Mouse (Mus musculus) urinary bladder, adult 2 months (tissue): ENCODE data around the gene Dcbld1. TPM values are rescaled to one million over a fixed set of nuclear protein-coding genes. Genes with fewer than 3 reads are reported as not detected.
"Not testable (repeated sequence)": the region's sequence is repeated elsewhere in the genome, so short reads cannot be mapped to it uniquely, and the experiment has no call there.

ENCODE experiments used
- DNase-seq: peaks from one replicate; pipeline ENCODE4 v3.0.0; 2022; ENCODE audit warnings: low spot score
- polyA plus RNA-seq: library from polyadenylated mRNA; depleted of rRNA; stranded (reverse); fragments of >200 nt; gene quantifications from 2 replicates; pipeline ENCODE4 v1.2.3, GENCODE M21; 2012; rRNA removed

Dcbld1 gene
- polyA plus RNA-seq, 1 experiment = 5.3 TPM

DNA sequence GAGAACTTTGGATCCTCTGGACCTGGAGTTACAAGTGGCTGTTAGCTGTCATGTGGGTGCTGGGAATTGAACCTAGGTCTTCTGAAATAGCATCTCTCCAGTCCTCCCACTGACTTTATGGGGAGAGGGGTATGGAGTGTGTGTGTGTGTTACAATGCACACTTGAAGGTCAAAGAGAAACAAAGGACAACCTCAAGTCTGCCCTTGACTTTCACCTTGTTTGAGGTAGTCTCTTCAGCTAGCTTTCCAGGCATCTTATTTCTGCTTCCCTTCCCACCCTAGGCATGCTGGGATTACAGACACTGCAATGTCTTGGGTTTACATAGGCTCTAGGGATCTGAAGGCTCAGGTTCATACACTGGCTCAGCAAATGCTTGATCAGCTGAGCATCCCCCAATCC, 68.9 kb downstream of the Dcbld1 start:
- no peak for DNase-seq

DNA sequence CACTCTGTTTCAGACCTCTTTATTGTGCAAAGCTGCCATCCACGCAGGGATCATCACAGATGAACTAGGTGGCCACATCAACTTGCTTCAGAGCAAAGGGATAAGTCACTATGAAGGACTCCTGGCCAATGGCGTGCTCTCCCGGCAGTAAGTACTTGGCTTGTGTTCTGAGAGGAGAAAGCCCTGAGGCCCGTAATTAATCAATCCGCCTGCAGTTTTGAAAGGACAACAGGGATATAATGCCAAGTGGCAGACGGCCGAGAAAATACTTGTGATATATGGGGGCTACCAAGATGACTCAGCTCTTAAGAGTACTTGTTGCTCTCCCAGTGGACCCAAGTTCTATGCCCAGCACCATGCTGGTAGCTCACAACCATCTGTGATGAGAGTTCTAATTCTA, 71.2 kb downstream of the Dcbld1 start:
- no peak for DNase-seq

- DNase-seq = no peak
Observed at GRCm38 (mm10) chr10:52309196-52309595, 75.8 kb downstream of the Dcbld1 start.

- DNase-seq = no peak
Observed at GRCm38 (mm10) chr10:52319506-52320286, 86.3 kb downstream of the Dcbld1 start.

DNA sequence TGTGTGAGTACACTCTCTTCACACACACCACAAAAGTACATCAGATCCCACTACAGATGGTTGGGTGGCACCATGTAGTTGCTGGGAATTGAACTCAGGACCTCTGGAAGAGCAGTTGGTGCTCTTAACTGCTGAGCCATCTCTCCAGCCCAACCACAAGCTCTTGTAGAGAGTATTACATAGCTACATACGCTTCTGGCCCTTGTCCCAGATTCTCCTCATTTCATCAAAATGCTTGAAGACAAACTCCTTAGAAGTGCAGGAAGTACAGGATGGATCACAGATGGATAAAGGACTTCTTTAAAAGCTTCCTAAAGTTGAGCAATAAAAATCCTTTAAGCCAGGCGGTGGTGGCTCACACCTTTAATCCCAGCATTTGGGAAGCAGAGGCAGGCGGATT, 88.5 kb downstream of the Dcbld1 start:
- DNase-seq = no peak

- DNase-seq = no peak
Observed at GRCm38 (mm10) chr10:52331007-52331406, 97.6 kb downstream of the Dcbld1 start.

DNA sequence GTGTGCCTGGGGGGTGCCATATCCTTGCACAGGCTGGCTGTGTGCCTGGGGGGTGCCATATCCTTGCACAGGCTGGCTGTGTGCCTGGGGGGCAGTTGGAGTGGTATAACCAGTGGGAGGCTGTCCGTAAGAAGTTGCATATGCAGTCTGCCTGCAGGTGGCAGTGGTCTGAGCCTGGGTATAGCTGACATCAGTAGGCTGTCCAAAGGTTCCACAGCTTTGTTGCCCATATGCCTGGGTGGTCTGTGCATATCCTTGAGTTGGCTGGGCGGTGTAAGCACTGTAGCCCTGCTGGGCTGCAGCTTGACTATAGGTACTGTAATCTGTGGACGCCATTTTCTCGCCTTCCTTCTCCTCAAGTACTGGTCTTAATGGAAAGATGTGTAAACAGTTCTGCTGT, 109.9 kb downstream of the Dcbld1 start:
- DNase-seq = not testable (repeated sequence)

DNA sequence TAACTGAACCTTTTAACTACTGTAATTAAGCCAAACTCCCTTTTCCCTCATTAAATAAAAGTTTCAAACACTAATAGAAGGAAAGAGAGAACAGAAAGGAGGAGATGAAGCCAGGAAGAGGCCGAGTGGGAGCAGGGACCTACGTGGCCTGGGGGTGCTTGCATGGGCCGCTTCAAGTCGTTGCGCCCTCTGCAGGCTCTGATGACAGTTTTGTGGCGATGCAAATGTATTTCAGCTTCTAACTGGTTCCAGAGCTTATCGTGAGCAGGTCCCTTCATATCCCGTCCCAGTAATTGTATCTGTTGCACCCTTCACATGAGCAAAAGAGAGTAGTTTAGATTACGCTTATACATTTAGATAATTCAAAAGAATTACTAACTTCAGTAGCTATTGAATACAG, 119.8 kb downstream of the Dcbld1 start:
- no peak for DNase-seq

DNA sequence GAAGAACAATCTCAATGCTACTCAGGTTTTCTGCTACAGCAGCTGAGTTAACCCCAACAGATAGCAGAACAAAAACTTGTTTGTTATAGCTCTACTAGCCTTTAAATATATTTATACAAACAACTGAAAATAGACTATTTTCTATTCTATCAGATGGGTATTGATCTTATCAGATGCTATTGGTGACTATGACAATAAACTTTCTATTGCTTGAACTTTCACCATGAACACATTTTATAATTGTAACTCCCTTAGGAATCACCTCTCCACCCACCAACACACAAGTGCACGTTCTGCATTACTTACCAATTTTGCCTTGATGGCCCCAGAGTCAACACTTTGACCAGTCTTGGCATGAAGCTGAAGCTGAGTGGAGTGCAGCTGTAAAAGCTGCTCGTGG, 125.0 kb downstream of the Dcbld1 start, which contains the start of gene Gm26741:
Gene Gm26741, plus strand, starts transcription at position 301 of the 400 bp plus-strand sequence.
- DNase-seq = no peak

DNA sequence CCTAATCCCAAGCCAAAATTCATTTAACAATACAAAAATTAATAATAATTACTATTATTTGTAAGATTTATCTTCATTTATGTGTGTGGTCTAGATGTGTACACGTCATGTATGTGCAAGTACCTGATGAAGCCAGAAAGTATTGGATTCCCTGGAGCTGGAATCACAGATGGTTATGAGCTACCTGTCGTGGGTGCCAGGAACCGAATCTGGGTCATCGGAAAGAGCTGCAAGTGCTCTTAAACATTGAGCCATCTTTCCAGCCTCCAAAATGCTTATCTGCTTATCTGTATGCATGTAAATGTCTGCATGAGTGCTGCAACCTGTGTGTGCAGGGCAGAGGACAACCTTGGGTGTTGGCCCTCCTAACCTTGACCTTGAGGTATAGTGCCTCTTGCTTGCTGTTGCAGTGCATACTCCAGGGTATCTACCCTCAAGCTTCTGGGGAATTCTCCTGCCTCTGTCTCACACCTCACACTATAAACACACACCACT, 126.9 kb downstream of the Dcbld1 start:
- no peak for DNase-seq

GRCm38 (mm10) chr10:52360862-52361609, 127.6 kb downstream of the Dcbld1 start:
- no peak for DNase-seq

DNA sequence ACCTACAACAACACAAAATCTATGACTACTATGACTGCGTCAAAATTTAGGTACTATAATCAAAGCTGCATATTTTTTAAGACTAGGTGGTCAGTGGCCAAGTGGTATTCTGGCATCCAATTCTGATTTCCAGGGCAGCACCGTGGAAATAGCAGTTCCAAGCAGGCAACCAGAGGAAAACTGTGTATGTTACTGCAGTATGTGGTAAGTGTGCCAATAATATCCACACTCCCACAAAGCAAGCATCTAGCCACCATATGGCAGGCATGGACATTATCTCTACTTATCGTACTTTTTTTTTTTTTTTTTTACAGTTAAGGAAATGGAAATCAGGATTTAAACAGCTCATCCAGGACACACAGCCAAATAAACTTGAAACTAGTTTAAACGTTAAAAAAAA, 135.0 kb downstream of the Dcbld1 start:
- no peak for DNase-seq

Other genes with a start within 250 kb of the Dcbld1 start
- gene Vgll2, start 211.1 kb upstream of the Dcbld1 start, polyA plus RNA-seq = 0.11 TPM in 1 of 2 replicates, not detected in the other
- not detected in 2 replicates for gene Ros1, start 38.4 kb upstream of the Dcbld1 start, polyA plus RNA-seq
- gene Gm26741, start 125.1 kb downstream of the Dcbld1 start, polyA plus RNA-seq = not detected in 2 replicates
- gene Gopc, start 148.5 kb downstream of the Dcbld1 start, polyA plus RNA-seq = 14.2 and 18.7 TPM in 2 replicates
- gene Nepn, start 155.4 kb downstream of the Dcbld1 start, polyA plus RNA-seq = 0.11 and 0.13 TPM in 2 replicates
- gene Nus1, start 183.9 kb downstream of the Dcbld1 start, polyA plus RNA-seq = 19.6 and 22.7 TPM in 2 replicates